Mouse (Mus musculus) T-helper 17 cell (primary cell): ENCODE results near the gene Pigk.

Source experiments
- in situ Hi-C, 2 experiments: fragments of 300-600 bp; cut with MboI, MseI; formaldehyde crosslinking; loops; 1 replicate in 1 of 2; 2 replicates in 1 of 2; pipeline ENCODE4 v1.15.1; 2025; ENCODE audit warnings: high pct_unique_total_duplicates in 2 of 2

Pigk gene

DNA sequence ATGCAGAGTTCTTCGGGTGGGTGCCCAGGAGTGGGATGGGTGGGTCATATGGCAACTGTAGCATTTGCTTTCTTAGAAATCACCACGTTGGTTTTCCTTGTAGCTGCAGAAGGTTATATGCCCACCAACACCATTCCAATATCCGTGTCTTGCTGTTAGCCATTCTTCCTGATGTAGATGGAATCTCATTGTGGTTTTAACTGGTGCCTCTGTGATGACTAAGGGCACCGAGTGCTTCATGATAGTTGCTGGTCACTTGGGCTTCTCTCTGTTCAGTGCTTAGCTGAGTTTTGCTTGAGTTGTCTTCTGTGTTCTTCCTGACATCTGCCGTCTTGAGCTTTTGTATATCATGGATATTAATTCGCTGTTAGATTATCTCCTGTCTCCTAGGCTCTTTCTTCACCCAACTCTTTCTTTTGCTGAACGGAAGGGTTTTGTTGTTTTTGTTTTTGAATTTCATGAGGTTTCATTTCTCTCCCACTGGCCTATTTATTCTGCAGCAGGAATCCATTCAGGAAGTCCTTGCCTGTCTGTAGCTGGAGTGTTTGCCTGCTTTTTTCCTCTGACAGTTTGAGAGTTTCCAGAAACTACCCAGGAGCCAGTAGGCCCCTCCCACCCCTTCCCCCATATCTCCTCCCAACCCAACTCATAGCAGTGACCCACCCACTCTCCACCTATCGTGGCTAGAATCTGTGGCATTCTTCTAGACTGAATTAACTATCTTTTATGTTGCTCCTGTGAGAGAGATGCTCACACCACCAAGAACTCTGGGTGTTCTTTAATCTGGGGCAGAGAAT, 50.8 kb downstream of the Pigk start:
- in situ Hi-C loops = no loop called here

DNA sequence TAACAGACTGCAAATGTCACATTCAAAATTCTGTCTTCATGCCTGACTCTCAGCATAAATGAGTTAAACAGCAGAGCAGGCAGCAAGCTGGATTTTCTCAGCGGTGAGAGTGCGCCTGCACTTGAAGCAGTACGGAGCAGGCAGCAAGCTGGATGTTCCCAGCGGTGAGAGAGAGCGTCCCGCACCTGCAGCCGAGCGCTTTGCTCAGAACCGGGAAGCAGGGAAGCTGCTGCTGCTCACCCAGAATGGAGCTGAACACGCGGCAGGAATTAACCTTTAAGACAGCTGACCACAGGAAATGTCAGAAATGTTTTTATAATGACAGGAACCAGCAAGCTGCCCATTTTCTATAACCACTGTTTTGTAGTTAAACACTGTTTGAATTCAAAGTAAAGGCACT, 53.6 kb downstream of the Pigk start:
- in situ Hi-C loops = no loop called here

DNA sequence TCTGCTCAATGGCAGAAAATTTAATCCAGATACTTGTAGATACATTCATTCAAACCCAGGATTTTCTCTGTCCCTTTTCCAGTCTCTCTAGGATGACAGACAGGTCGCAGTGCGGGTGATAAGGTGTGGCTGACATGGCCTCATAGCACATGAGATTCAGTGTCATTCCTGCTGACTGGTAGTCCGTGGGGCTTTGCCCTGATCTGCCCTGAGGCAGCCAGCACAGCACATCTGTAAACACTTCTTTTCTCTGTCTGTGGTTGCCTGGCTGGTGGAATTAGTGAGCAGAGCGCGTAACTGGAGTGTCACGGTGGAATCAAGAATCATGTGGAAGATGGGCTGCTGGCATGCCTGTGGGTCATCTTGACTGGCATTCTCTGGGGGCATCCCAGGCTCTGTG, 56.2 kb downstream of the Pigk start:
- in situ Hi-C loops = loop anchor here in 1 of 2 experiments (5.0 kb wide), 1 partner anchor 877 kb away; no protein-coding TSS in a partner anchor

DNA sequence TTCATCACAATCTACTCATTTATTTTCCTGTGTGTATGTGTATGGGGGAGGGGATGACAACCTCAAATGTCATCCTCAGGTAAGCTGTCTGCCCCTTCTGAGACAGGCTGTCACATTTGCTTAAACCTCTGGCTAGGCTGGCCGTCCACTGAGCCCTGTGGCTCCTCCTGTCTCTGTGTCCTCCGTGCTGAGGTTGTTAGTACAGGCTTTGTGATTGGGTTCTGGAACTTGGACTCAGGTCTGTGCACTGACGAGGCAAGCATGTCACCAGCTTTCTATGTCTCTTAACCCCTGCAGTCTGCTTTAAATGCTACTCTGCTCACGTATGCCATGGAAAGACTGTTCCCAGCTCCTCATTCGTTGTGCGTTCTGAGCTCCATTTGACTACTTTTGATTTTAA, 62.5 kb downstream of the Pigk start:
- in situ Hi-C loops = loop anchor here in 1 of 2 experiments (25.0 kb wide), 1 partner anchor 186 kb away; no protein-coding TSS in a partner anchor

DNA sequence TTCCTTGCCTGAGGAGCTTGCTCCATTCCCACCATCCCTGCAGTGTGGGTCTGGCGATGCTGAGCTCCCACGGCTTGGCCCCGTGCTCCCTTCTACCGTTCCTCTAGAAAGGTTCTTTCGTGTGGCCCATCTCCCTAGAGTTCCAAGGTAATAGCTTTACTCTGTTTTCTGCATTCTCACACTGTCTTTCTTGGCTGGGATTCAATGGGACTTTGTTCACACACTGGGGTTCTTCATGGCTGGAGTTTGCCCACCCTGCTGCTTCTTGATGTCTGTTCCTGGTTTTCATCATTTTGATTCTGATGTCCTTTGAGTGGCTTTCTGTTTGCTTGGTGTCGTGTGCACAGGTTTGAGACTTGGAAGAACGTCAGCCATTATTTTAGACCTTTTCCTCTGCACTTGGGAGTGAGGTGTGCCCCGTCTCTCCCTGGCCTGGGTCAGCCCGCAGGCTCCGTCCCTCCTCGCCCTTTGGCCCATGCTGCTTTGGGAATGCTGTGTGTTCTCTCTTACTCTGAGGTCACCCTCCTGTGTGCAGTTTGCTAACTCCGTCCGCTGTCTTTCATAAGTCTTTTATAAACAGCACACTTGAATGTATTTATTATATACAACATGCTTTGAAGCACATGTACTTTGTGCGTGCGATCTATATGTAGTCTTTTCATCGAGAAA, 63.1 kb downstream of the Pigk start:
- in situ Hi-C loops = loop anchor here in 1 of 2 experiments (25.0 kb wide), 1 partner anchor 185 kb away; no protein-coding TSS in a partner anchor

DNA sequence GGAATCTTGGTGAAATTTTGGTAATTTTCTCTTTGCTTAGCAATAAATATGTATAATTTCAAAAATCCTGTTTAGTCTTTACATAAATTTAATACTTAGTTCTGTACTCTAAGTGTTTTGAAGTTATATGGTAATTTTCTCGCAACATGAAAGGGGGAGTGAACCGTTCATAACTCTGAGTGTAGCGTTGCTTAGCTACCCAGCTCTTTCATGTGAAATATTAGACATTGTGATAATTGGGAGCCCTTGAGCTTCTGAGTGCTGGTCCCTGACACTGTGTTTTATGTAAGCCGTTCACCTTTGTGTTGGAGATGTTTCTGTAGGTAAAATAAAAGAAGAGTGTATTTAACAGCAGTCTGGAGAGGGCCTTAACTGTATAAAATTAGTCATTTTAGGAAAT, 65.9 kb downstream of the Pigk start:
- in situ Hi-C loops = loop anchor here (5.0 to 25.0 kb wide), 2 partner anchors 177 to 182 kb away; no protein-coding TSS in a partner anchor

DNA sequence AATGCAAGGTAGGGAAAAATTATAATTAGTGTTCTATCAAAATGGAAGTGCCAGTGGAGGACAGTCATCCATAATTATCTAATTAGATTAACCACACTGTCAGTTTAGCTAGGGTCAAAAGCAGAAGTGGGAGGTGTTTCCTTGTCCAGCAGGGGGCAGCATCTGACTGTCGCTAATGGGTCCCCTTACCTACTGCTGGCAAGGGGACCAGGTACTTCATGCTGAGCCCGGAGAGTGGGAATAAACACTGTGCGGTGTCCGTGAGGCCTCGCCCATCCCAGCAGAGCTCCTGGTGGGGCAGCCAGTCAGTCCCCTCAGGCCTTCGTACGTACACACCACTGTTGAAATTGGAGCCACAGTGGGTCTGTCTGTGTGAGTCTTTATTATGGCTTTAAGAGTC, 69.9 kb downstream of the Pigk start:
- in situ Hi-C loops = loop anchor here (5.0 to 25.0 kb wide), 2 partner anchors 174 to 179 kb away; no protein-coding TSS in a partner anchor

DNA sequence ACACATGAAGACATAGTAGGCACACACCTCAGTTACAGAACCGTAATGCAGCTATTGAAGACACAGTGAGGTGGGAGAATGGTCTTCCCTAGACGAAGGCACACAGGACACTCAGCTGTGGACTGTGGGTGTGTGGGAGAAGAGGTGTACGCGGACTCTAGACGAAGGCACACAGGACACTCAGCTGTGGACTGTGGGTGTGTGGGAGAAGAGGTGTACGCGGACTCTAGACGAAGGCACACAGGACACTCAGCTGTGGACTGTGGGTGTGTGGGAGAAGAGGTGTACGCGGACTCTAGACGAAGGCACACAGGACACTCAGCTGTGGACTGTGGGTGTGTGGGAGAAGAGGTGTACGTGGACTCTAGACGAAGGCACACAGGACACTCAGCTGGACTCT, 70.5 kb downstream of the Pigk start:
- in situ Hi-C loops = loop anchor here (5.0 to 25.0 kb wide), 2 partner anchors 173 to 178 kb away; no protein-coding TSS in a partner anchor

DNA sequence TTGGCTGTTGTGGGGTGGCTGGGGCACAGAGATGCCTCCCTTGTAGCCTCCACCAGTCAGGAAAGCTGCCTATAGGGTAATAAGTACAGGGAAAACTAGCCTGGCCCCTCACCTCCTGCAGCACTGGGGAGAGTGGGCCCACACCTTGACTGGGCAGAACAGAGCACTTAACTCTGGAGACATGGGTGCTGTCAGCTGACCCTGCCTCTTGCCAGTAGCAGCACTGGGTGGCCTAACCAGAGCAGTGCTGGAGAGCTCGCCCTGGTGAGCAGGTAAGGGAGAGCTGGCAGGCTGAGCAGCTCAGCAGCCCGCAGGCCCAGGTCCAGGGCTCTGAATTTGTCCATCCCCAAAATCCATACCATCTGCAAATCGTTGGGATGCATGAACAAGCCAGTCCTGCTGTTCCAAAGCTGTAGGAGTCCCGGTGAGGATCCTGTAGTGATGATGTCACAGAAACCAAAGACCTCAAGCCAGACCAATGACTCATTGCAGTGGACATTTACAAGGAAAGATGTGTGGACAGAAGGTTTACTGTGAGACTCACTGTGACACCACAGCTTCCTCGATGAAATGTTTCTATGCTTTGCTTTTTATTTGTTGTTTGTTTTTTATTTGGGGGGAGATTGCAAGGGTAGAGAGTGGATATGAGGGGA, 74.5 kb downstream of the Pigk start:
- in situ Hi-C loops = loop anchor here in 1 of 2 experiments (25.0 kb wide), 1 partner anchor 174 kb away; no protein-coding TSS in a partner anchor

DNA sequence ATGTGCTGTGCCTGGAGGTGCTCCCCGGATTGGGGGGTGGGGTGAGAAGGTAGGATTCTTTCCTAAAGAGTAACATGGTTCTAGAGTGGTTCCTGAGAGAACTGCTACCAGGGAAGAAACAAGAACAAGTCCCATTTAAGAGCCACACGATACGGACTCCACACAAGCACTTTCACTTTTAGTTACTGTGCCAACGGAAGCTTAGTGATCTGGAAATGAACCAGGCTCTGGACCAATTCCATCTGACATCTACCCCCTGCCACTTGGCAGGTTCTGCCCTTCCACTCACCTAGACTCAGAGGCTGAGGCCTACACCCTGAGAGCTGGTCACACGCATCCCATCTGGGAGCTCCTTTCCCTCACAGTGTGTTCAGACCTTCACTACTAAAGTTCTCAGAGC, 78.7 kb downstream of the Pigk start:
- in situ Hi-C loops = loop anchor here (5.0 to 25.0 kb wide), 3 partner anchors 170 to 862 kb away; no protein-coding TSS in a partner anchor

DNA sequence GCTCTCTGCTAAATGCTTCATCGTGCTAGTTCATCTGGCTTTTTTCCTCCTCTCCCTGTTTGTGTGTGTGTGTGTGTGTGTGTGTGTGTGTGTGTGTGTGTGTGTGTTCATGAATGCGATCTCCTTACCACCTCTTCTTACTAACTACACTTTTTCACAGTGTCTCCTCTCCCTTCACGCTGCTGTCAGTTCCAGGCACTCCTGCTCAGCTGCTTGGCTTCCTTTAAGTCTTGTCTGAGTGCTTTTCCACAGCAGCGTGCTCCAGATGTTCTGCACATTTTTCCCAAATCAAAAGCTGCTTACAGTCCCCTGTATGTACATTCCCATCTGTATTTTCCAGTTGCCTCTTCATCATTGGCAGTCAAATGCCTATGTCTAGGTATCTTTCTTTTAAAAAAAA, 79.1 kb downstream of the Pigk start:
- in situ Hi-C loops = loop anchor here (5.0 to 25.0 kb wide), 3 partner anchors 169 to 862 kb away; no protein-coding TSS in a partner anchor

DNA sequence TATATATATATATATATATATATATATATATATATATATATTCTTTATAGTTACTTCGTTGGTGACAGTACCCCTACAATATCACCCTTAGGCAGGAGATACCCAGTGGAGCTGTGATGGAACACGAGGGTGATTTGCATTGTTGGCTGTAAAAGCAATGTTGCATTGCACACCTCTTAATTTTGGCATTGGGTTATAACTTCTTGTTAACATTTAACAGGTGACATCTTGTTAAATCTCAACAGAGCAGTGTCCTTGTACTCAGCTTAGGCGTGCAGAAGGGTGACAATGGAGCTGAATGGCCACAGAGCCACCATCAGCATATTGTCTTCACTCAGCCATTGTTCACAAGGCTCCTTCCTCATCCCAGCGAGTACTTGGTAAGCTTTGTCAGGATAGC, 82.3 kb downstream of the Pigk start:
- in situ Hi-C loops = loop anchor here in 1 of 2 experiments (10.0 to 25.0 kb wide), 2 partner anchors 166 to 859 kb away; no protein-coding TSS in a partner anchor

DNA sequence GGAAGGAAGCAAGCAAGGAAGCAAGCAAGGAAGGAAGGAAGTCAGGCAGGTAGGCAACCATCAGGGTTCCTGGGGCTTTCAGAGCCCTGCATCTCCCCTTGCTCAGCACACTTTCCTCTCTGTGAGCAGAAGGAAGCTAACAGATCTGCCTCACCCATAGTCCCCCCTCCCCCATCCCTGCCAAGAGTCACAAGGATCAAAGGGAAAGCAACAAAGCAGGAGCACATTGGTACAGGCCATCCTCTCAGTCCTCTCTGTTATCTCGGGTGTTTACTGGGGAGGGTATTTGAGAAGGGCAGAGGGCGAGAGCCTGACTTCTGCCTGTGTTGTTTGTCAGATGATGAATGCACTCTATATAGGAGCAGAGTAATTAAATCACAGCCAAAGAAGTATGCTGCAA, 83.5 kb downstream of the Pigk start:
- in situ Hi-C loops = loop anchor here in 1 of 2 experiments (10.0 to 25.0 kb wide), 2 partner anchors 165 to 857 kb away; no protein-coding TSS in a partner anchor

DNA sequence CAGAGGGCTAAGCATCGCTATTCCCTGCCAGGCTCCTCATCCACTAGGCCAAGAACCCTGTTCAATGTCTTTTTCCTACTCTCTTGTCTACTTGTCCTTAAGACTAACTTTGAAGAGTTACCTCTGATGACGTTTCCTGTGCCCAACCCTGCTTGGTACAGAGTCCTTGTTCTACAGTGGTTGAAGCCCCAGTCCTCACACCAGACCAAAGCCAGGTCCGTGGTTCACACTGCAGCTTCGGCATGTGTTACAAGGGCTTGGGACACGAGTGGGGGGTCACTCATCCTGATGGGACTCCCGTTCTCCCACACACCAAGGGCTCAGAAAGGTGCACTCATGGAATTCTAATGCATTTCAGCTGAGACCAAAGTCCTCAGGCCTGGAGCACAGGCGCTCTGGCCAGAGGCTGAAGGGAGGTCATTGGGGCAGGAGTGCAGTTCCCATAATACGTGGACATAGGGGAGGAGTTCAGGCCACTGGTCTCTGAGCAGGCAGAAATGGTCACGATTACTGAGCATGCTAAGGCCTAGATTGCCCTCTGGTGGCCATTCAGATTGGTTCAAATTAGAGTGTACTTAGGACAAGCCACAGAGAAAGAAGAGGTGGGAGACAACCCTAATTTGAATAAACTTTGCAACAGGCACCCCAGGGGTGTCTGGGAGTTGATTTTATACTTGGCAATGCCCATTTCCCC, 86.0 kb downstream of the Pigk start:
- in situ Hi-C loops = loop anchor here in 1 of 2 experiments (10.0 to 25.0 kb wide), 2 partner anchors 162 to 855 kb away; no protein-coding TSS in a partner anchor

DNA sequence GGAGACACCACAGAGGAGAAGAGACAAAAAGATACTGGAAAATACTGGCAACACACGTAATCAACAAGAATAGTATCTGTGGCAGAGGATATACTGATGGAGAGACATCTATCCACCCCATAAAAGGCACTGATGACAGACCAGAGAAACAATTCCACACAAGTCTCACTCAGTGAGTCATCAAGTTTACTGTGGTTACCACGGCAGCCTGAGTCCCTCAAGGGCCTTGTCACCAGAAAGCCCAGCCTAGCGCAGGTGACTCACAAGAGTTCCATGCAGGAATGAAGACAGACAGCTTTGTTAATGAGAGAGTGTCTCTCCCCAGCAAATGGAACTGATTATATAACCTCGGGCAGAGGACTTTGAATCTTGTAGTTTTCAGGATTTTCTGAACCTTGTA, 100.0 kb downstream of the Pigk start:
- in situ Hi-C loops = no loop called here

DNA sequence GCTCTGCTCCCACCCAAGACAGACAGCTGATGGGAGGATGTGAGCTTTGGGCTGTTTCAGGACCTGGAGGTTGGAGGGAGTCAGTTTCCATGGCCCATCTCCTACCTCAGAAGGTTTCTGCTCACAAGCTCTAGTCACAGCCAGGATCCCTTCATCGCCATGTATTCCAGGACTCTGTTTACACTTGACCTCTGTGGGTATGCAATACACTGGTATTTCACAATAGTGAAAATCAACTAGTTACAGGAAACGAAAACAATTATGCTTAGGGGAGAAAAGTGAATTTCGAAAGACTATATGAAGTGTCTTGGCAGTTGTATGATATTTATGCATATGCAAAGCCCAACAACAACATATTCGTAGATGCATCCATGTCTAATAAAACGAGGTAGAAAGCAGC, 101.2 kb downstream of the Pigk start:
- in situ Hi-C loops = no loop called here

DNA sequence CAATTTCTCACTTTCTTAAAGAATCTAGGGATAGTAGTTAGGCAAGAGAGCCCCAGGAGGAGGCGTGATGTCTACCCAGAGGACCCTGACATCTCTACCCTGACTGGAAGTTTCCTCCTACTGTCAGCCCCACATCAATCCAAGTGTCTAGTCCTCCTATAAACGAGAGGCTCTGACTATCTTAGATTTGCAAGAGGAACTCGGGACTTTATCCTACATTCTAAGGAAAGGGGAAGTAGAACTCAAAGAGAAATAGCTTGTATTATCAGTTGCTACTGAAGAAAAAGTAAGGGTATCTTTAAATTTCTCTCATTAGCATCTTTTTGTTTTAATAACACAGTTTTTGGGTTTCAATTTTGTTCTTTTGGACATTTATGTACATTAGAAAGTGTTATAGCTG, 106.5 kb downstream of the Pigk start:
- in situ Hi-C loops = no loop called here

DNA sequence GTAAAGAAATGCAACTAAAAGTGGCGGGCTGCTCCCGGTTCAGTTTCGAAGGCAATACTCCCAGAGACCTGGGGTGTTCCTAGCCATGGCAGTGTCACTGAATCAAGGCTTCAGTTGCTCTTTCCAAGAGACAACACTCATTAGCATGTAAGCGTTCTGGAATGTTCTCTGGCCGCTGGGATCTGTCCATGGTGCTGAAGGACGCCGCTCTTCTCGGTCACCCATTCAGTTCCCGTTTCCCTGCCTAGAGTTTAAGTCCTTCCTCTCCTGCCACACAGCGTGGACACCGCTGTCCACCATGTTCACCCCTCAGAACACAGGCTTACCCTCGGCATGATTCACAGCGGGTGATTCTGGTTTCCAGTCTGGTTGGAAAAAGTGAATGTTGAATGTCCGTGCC, 107.3 kb downstream of the Pigk start:
- in situ Hi-C loops = no loop called here

DNA sequence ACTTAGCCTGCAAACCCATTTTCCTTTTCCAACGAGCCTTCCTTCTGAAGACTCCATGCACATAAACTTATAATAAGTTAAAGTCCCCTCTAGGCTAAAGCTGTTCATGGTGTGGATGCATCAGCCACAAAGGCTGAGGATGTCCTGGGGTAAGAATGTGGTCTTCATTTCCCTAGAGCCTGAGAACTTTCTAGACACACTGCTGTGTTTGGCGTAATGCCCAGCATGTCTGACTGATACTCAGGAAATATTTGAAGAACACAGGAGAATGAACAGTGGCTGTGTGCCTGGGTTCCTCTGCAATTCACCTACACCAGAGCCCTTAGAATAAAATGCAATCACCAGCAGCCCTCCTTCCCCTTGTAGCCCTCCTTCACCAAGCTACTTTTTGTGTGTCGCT, 117.5 kb downstream of the Pigk start:
- in situ Hi-C loops = no loop called here

DNA sequence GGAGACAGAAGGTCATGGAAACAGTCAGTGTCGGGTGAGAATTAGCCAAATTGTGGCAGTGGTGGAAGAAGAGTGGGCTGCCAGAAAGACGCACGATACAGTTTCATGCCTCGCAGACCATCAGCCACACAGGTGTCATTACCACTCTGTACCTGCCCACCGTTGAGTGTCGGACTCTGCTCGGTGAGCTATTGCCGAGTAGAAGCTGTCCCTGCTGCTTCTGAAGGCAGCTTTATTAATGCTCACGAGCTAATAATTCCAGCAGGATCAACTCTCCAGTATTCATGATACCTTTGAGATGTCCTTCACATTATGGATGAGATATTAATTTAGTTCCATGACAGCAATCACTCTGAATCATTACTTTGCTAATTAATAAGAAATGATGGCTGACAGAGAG, 118.1 kb downstream of the Pigk start:
- in situ Hi-C loops = no loop called here

DNA sequence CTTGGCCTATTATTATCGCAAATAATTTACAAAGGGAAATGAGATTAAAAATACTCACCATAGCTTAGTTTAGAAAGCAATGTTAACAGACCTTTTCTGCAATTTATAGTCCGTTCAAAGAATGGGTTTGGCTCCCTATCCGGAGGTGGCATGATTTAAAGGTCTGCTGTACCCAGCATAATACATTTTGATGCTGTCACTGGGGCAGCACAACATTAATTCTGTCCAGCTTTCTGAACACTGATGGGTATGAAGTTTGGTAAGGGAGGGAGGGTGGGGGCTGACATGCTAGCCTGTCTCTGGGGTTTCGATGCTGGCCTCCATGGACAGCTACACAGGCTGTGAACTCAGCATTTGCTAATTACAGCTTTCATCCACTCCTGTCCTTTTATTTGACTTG, 118.5 kb downstream of the Pigk start:
- in situ Hi-C loops = no loop called here
